Mouse (Mus musculus): Measurements from ENCODE around the gene Txndc11.

Gene Txndc11

GRCm38 (mm10) chr16:11092523-11092922 lies 41.9 kb downstream of the Txndc11 start:
- no peaks in the 10 kb centered on the region for H3K4me1 ChIP-seq (replicated peaks; ENCODE audit: low read depth, low read length)
- H3K4me3 ChIP-seq (replicated peaks; ENCODE audit: low read length), result no peak overlapping the region
- peaks cover 58% of the 10 kb centered on the region for H3K36me3 ChIP-seq (ENCODE audit: insufficient read depth, low read length)
- TF ChIP-seq NANOG (IDR thresholded peaks at IDR 0.05; ENCODE audit: borderline replicate concordance, low read length) (no peak), CTCF (conservative IDR thresholded peaks at IDR 0.05; ENCODE audit: low read length) (no peak), POU5F1 (IDR thresholded peaks at IDR 0.05; ENCODE audit: borderline replicate concordance, low read length) (no peak)
- H3K27me3 ChIP-seq (ENCODE audit: insufficient read depth, low read length), result no peaks in the 10 kb centered on the region
- no peaks in the 10 kb centered on the region for H3K9me3 ChIP-seq (ENCODE audit: low read length)

- H3K9me3 ChIP-seq (ENCODE audit: low read length), result no peaks in the 10 kb centered on the region
- H3K4me1 ChIP-seq (replicated peaks; ENCODE audit: low read depth, low read length), result no peaks in the 10 kb centered on the region
- no peak for TF ChIP-seq CTCF (conservative IDR thresholded peaks at IDR 0.05; ENCODE audit: low read length)
- TF ChIP-seq POU5F1 (IDR thresholded peaks at IDR 0.05; ENCODE audit: borderline replicate concordance, low read length), result no peak
- no peak for TF ChIP-seq NANOG (IDR thresholded peaks at IDR 0.05; ENCODE audit: borderline replicate concordance, low read length)
- peaks cover 63% of the 10 kb centered on the region for H3K36me3 ChIP-seq (ENCODE audit: insufficient read depth, low read length)
- H3K27me3 ChIP-seq (ENCODE audit: insufficient read depth, low read length), result no peaks in the 10 kb centered on the region
- no peak overlapping the region for H3K4me3 ChIP-seq (replicated peaks; ENCODE audit: low read length)
Observed at GRCm38 (mm10) chr16:11092061-11092460, 42.4 kb downstream of the Txndc11 start.

- Histone ChIP-seq H3K4me1 (replicated peaks; ENCODE audit: low read depth, low read length) (no peaks in the 10 kb centered on the region), H3K4me3 (replicated peaks; ENCODE audit: low read length) (no peak overlapping the region), H3K9me3 (ENCODE audit: low read length) (no peaks in the 10 kb centered on the region), H3K27me3 (ENCODE audit: insufficient read depth, low read length) (no peaks in the 10 kb centered on the region), H3K36me3 (ENCODE audit: insufficient read depth, low read length) (peaks cover 67% of the 10 kb centered on the region)
- TF ChIP-seq NANOG (IDR thresholded peaks at IDR 0.05; ENCODE audit: borderline replicate concordance, low read length), result no peak
- TF ChIP-seq POU5F1 (IDR thresholded peaks at IDR 0.05; ENCODE audit: borderline replicate concordance, low read length), result no peak
- no peak for TF ChIP-seq CTCF (conservative IDR thresholded peaks at IDR 0.05; ENCODE audit: low read length)
Observed at GRCm38 (mm10) chr16:11090836-11091570, 43.4 kb downstream of the Txndc11 start.

GRCm38 (mm10) chr16:11086856-11087588 lies 47.4 kb downstream of the Txndc11 start:
- H3K4me1 ChIP-seq (replicated peaks; ENCODE audit: low read depth, low read length), result no peaks in the 10 kb centered on the region

GRCm38 (mm10) chr16:11086299-11086698 lies 48.2 kb downstream of the Txndc11 start:
- Histone ChIP-seq H3K27me3 (ENCODE audit: insufficient read depth, low read length) (no peaks in the 10 kb centered on the region), H3K9me3 (ENCODE audit: low read length) (no peaks in the 10 kb centered on the region), H3K36me3 (ENCODE audit: insufficient read depth, low read length) (peaks cover 78% of the 10 kb centered on the region), H3K4me3 (replicated peaks; ENCODE audit: low read length) (no peak overlapping the region), H3K4me1 (replicated peaks; ENCODE audit: low read depth, low read length) (no peaks in the 10 kb centered on the region)
- TF ChIP-seq POU5F1 (IDR thresholded peaks at IDR 0.05; ENCODE audit: borderline replicate concordance, low read length), result no peak
- TF ChIP-seq CTCF (conservative IDR thresholded peaks at IDR 0.05; ENCODE audit: low read length), result no peak
- TF ChIP-seq NANOG (IDR thresholded peaks at IDR 0.05; ENCODE audit: borderline replicate concordance, low read length), result no peak

More at GRCm38 (mm10) chr16:11086856-11087588, 47.4 kb downstream of the Txndc11 start:
- peaks cover 78% of the 10 kb centered on the region for H3K36me3 ChIP-seq (ENCODE audit: insufficient read depth, low read length)
- TF ChIP-seq POU5F1 (IDR thresholded peaks at IDR 0.05; ENCODE audit: borderline replicate concordance, low read length) (no peak), NANOG (IDR thresholded peaks at IDR 0.05; ENCODE audit: borderline replicate concordance, low read length) (no peak), CTCF (conservative IDR thresholded peaks at IDR 0.05; ENCODE audit: low read length) (no peak)
- no peaks in the 10 kb centered on the region for H3K27me3 ChIP-seq (ENCODE audit: insufficient read depth, low read length)
- no peaks in the 10 kb centered on the region for H3K9me3 ChIP-seq (ENCODE audit: low read length)
- H3K4me3 ChIP-seq (replicated peaks; ENCODE audit: low read length), result no peak overlapping the region

- H3K4me3 ChIP-seq (replicated peaks; ENCODE audit: low read length), result no peak overlapping the region
Observed at GRCm38 (mm10) chr16:11084181-11084580, 50.3 kb downstream of the Txndc11 start.

GRCm38 (mm10) chr16:11078216-11078869 lies 56.1 kb downstream of the Txndc11 start:
- Histone ChIP-seq H3K36me3 (ENCODE audit: insufficient read depth, low read length) (peaks cover 89% of the 10 kb centered on the region), H3K27me3 (ENCODE audit: insufficient read depth, low read length) (no peaks in the 10 kb centered on the region), H3K9me3 (ENCODE audit: low read length) (no peaks in the 10 kb centered on the region), H3K4me3 (replicated peaks; ENCODE audit: low read length) (no peak overlapping the region), H3K4me1 (replicated peaks; ENCODE audit: low read depth, low read length) (peaks cover 23% of the 10 kb centered on the region)
- TF ChIP-seq NANOG (IDR thresholded peaks at IDR 0.05; ENCODE audit: borderline replicate concordance, low read length), result no peak
- TF ChIP-seq CTCF (conservative IDR thresholded peaks at IDR 0.05; ENCODE audit: low read length), result no peak
- TF ChIP-seq POU5F1 (IDR thresholded peaks at IDR 0.05; ENCODE audit: borderline replicate concordance, low read length), result no peak

More at GRCm38 (mm10) chr16:11084181-11084580, 50.3 kb downstream of the Txndc11 start:
- TF ChIP-seq CTCF (conservative IDR thresholded peaks at IDR 0.05; ENCODE audit: low read length), result no peak
- no peak for TF ChIP-seq NANOG (IDR thresholded peaks at IDR 0.05; ENCODE audit: borderline replicate concordance, low read length)
- no peak for TF ChIP-seq POU5F1 (IDR thresholded peaks at IDR 0.05; ENCODE audit: borderline replicate concordance, low read length)
- Histone ChIP-seq H3K4me1 (replicated peaks; ENCODE audit: low read depth, low read length) (no peaks in the 10 kb centered on the region), H3K9me3 (ENCODE audit: low read length) (no peaks in the 10 kb centered on the region), H3K27me3 (ENCODE audit: insufficient read depth, low read length) (no peaks in the 10 kb centered on the region), H3K36me3 (ENCODE audit: insufficient read depth, low read length) (peaks cover 79% of the 10 kb centered on the region)

- Histone ChIP-seq H3K27me3 (ENCODE audit: insufficient read depth, low read length) (no peaks in the 10 kb centered on the region), H3K4me3 (replicated peaks; ENCODE audit: low read length) (no peak overlapping the region), H3K9me3 (ENCODE audit: low read length) (no peaks in the 10 kb centered on the region), H3K4me1 (replicated peaks; ENCODE audit: low read depth, low read length) (peaks cover 29% of the 10 kb centered on the region), H3K36me3 (ENCODE audit: insufficient read depth, low read length) (peaks cover 82% of the 10 kb centered on the region)
- no peak for TF ChIP-seq POU5F1 (IDR thresholded peaks at IDR 0.05; ENCODE audit: borderline replicate concordance, low read length)
Observed at GRCm38 (mm10) chr16:11077601-11078201, 56.7 kb downstream of the Txndc11 start.
